Mouse (Mus musculus) naive thymus-derived CD4-positive, alpha-beta T cell, adult 2 months (primary cell): ENCODE measurements around the gene Creb5.

Experiments
- DNase-seq: peaks from one replicate; pipeline ENCODE4 v3.0.0-alpha.2; 2011; ENCODE audit warnings: low read depth

The Creb5 gene

GRCm38 (mm10) chr6:53545989-53546388 is 258.9 kb downstream of the Creb5 start:
- no peak for DNase-seq

GRCm38 (mm10) chr6:53548236-53548635 is 261.2 kb downstream of the Creb5 start:
- DNase-seq: no peak

GRCm38 (mm10) chr6:53549409-53549808 is 262.3 kb downstream of the Creb5 start:
- DNase-seq: no peak

GRCm38 (mm10) chr6:53556050-53556449 is 269.0 kb downstream of the Creb5 start:
- DNase-seq: no peak

GRCm38 (mm10) chr6:53560928-53561327 is 273.9 kb downstream of the Creb5 start:
- DNase-seq: no peak

DNA sequence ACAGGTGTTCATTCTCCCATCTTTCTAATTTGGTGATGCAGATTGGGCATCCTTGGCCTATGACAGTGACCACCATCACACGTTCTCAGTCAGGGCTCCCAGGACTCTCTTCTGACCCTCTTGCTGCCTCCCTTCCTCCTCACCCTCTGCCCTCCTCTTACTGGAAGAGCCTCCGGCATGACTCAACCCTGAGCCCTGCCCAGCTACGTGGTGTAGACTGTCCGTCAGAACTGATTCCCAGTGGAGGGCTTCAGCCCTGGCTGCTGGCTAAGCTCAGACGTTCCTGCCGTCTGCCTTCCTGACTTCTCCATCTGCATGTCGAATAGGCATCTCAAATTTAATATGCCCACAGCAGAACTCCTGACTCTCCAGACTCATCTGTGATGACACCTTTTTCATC is 275.5 kb downstream of the Creb5 start:
- no peak for DNase-seq

GRCm38 (mm10) chr6:53563546-53564185 is 276.6 kb downstream of the Creb5 start:
- no peak for DNase-seq

GRCm38 (mm10) chr6:53569436-53569835 is 282.4 kb downstream of the Creb5 start:
- no peak for DNase-seq

- DNase-seq: no peak
Measured at GRCm38 (mm10) chr6:53570906-53571305, 283.8 kb downstream of the Creb5 start.

GRCm38 (mm10) chr6:53571571-53572122 is 284.6 kb downstream of the Creb5 start:
- no peak for DNase-seq

DNA sequence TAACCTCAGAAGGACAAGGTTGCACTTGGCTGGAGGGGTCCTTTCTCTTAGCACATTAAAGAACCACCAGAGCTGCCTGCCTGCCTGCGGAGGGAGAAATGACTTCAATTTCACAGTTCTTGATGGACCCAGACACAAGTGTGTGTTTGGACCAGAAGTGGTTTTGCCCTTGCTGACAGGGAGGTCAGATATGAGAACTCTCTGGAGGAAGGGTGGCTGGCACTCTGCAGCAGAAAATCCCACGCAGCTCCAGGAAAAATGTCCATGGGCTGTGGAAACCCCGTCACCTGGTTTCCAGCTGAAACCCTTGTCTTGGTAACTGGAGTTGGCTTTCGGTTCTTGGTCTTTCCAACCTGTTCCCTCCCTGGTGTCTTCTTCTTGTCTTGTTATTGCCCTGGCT is 285.4 kb downstream of the Creb5 start:
- no peak for DNase-seq

GRCm38 (mm10) chr6:53572979-53573710 is 286.1 kb downstream of the Creb5 start:
- peak; percentile 18 for DNase-seq

DNA sequence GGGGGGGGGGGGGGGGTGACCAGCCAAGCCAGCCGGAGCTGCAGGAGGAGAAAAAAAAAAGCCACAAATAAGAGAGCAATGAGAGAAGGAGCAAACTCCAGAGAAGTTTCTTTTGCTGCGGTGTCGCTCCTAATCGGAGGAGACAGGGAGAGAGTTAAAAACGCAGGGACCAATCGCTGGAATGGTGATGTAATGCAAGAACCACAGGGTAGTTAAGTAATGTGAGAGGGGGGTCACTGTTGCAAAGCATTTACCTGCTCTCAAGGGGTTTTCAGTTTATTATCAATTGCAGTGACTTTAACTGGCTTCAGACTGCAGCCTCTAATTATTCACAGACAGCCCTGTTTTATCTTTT is 286.6 kb downstream of the Creb5 start:
- no peak for DNase-seq

DNA sequence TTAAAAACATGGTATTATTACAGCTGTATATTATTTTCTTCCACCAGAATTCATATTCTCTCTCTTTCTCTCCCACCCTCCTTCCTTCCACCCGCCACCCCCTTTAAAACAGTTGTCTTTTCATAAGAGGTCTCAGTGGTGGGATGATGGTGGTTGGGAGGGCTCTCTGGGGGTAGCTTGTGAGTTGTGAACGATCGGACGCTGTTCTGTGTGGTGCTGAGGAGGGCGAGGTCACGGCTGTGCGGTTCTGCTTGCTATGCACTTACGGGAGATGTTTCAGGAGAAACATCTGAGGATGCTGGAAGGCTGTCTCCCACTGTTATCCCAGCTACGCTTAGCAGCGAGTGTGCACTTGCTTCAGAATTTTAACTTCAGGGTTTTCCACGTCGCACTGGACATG is 287.0 kb downstream of the Creb5 start:
- no peak for DNase-seq

GRCm38 (mm10) chr6:53575191-53575590 is 288.1 kb downstream of the Creb5 start:
- no peak for DNase-seq

DNA sequence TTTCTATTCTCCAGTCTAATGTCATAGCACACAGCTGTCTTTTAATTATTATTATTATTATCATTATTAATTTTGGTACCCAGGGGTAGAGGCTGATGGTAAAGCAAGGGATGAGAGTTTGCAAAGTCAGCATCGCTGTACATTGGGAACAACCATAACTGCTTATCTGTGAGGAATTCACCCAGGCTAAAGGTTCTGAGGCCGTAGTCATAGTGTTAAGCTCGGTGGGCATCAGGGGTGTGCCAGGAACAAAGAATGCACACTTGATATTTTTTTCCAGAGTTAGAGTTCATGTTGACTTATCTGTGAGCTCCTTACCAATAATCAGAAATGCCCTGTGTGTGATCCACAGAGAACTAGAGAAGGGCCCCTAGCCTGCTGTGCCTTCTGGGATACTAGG is 288.8 kb downstream of the Creb5 start:
- DNase-seq: no peak

- no peak for DNase-seq
Measured at GRCm38 (mm10) chr6:53576841-53577240, 289.8 kb downstream of the Creb5 start.

DNA sequence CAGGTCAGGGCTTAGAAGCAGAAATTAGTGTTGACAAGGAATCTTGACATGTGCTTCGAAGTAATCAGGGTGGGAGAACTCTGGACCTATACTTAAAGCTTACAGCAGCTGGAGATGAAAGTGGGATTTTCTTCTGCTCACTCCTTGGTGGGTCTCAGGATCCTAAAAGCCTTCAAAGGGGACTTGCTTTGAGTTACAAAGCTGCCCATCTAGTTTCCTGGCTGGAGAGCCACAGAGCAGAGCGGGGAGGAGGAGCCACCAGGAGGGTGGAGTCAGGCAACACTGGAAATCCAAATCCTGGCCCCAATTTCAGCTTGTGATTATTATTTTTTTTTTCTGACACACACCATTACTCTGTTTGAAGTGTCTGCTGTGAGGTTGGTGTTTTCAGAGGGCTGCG is 290.7 kb downstream of the Creb5 start:
- no peak for DNase-seq

- DNase-seq: no peak
Measured at GRCm38 (mm10) chr6:53580346-53580745, 293.3 kb downstream of the Creb5 start.

GRCm38 (mm10) chr6:53583234-53583875 is 296.3 kb downstream of the Creb5 start:
- no peak for DNase-seq

DNA sequence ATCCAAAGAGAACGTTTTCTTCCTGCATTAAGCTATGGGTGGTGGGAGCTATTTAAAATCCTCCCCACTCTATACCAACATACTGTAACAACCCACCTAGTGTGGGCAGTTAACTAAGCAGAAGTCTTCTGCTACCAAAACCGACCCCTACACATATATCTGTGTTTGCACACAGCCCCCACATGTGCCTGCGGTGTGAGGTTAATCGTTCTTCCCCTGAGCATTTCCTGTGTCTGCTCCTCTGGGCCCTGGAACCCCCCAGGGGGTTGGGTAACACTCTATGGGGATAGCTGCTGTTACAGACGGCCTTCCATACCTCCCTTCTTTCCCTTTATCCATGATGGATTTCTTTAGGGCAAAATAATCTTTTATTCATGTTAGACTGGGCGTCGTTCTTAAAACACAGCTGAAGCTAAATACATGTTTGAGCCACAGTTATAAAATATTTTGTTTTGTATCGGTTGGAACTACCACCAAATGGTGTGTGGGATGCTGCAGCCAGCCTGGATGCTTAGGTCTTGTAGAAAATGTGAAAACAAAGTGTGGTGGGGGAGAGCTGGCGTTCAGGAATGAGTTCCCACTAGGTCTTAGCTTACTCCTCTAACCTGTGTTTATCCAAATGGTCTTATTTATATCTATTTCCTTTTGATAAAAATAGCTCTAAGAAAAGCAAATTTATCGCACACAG is 297.8 kb downstream of the Creb5 start:
- DNase-seq: peak; percentile 39

DNA sequence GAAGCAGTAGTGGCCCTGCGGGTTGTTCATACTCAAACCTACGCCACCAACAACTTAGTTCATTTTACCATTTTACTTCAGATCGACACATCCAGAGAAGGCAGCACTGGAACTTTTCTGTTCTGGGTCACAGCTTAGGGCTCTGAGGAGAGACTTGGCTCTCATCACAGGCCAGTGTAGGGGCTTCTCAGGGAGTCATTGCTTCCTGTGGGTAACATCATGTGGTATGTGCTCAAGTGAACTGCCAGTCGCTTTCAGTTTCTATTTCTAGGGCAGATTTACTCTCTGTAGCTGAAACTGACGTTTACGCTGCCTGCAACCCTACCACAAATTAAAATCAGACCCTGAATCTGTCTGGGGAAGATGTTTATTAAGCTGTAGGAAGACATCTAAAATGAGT is 302.7 kb downstream of the Creb5 start:
- DNase-seq: peak; percentile 86

- peak; percentile 18 for DNase-seq
Measured at GRCm38 (mm10) chr6:53592230-53592629, 305.2 kb downstream of the Creb5 start.
